Mouse (Mus musculus) embryonic fibroblast, embryonic 13.5 days (primary cell): Measurements from ENCODE around the gene Ppp1r7. TPM values are rescaled to one million over a fixed set of nuclear protein-coding genes. Genes with fewer than 3 reads are reported as not detected.

Source experiments
- H3K27ac ChIP-seq: 2 replicates; pipeline ENCODE4 v1.5.1; 2012; ENCODE audit warnings: low read length, control low read depth, inconsistent platforms; ENCODE audit not compliant: insufficient read depth
- H3K4me1 ChIP-seq: 2 replicates; pipeline ENCODE4 v1.6.1; 2011; ENCODE audit warnings: low read length; ENCODE audit not compliant: control insufficient read depth, insufficient read depth
- H3K4me3 ChIP-seq: 2 replicates; pipeline ENCODE4 v1.5.1; 2011; ENCODE audit warnings: mild to moderate bottlenecking, control low read depth, low read length; ENCODE audit not compliant: insufficient read depth
- CTCF ChIP-seq: IDR thresholded peaks from 2 replicates; pipeline ENCODE4 v1.5.1; 2011; ENCODE audit warnings: mild to moderate bottlenecking, control low read depth, low read length, moderate library complexity, borderline replicate concordance; ENCODE audit not compliant: insufficient read depth
- POLR2A ChIP-seq: IDR thresholded peaks from 2 replicates; pipeline ENCODE4 v1.6.1; 2011; ENCODE audit warnings: low read depth, mild to moderate bottlenecking, control low read depth, low read length, moderate library complexity
- polyA plus RNA-seq: library from polyadenylated mRNA; stranded (reverse); fragments of >200 nt; gene quantifications from 2 replicates; pipeline ENCODE4 v1.2.4, GENCODE M21; 2011; ENCODE audit warnings: low read depth; ENCODE audit not compliant: missing spikeins, insufficient read length

The Ppp1r7 gene
- polyA plus RNA-seq, 1 experiment = 49.1 TPM

DNA sequence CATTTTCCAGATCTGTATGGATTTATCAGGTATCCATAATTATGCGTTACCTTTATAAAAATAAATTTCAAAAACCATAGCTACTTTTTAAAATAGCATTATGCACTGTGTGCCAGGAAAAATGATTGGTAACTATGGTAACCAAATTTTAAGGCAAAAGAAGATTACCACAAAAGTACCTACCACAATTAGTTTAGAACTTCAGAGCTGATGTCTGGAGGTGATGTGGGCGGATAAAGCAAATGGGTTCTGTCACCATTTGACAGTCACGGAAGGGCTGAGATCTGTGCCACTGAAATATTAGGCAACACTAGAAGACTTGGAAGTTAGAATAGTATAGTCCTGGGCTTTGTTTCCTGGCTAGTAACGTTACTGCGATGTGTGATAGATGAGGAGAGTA is 4.5 kb downstream of the Ppp1r7 start:
- H3K27ac ChIP-seq = no peak overlapping the region
- H3K4me3 ChIP-seq = no peak overlapping the region
- TF ChIP-seq CTCF (no peak), POLR2A (no peak)
- H3K4me1 ChIP-seq = peaks cover 3% of the 10 kb centered on the region; the same call in 1 of the 2 replicates

DNA sequence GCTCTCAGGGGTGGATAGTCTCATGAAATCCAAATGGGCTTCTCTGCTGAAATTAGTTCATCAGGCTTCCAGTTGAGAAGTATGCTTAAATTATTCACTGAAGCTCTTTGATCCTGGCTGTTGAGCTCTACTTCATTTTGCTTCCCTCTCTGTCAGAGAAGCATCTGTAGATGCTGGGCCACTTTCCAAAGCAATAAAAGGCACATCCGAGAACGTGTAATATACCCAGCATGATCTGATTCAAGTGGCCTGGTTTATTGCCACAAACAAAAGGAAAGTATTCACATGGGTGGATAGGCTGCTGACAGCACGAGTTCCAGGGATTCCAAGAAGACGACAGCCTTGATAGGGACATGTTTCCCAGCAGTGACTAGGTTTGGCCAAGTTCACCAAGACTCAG is 7.0 kb downstream of the Ppp1r7 start:
- Histone ChIP-seq H3K27ac (no peak overlapping the region), H3K4me3 (no peak overlapping the region), H3K4me1 (no peaks in the 10 kb centered on the region)
- TF ChIP-seq CTCF = no peak
- no peak for TF ChIP-seq POLR2A

DNA sequence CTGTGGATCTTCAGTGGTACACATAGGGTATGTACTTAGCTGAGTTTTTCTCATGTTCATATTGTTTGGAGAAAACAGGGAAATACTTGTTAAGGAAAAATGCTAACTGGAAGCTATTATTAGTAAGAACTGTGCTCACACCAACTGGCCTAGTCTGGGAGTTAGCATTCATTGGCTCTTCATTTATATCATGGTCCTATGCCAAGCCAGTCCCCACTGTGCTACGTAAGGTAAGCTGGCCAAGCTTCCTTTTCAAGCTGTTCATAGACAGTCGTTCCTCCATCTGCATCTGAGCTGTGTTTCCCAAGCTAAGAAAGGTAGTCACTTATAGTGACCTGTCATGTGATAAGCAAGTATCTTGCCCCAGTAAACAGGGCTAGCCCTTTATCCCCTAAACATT is 10.1 kb downstream of the Ppp1r7 start:
- Histone ChIP-seq H3K4me3 (no peak overlapping the region), H3K27ac (no peak overlapping the region), H3K4me1 (no peaks in the 10 kb centered on the region)
- TF ChIP-seq POLR2A = no peak
- TF ChIP-seq CTCF = no peak

DNA sequence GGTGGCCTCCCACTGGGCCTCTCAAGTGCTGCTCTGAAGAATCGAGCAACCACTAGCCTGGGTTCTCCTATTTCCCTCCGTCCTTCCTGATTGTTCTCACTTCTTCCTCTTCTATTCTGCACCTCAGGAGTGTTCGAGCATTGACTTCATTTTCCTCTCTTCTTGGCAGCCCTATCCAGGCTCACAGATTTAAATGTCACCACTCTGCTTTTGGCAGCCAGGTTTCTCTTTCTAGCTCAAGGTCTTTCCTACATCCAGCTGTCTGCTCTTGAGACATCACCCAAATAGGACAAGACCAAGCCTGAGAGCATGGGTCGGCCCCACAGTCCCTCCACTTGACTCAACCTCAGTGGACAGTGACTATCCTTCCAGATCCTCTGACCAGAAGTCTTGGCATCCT is 20.0 kb downstream of the Ppp1r7 start:
- no peak overlapping the region for H3K4me3 ChIP-seq
- no peak overlapping the region for H3K27ac ChIP-seq
- H3K4me1 ChIP-seq = no peaks in the 10 kb centered on the region
- no peak for TF ChIP-seq CTCF
- TF ChIP-seq POLR2A = no peak

DNA sequence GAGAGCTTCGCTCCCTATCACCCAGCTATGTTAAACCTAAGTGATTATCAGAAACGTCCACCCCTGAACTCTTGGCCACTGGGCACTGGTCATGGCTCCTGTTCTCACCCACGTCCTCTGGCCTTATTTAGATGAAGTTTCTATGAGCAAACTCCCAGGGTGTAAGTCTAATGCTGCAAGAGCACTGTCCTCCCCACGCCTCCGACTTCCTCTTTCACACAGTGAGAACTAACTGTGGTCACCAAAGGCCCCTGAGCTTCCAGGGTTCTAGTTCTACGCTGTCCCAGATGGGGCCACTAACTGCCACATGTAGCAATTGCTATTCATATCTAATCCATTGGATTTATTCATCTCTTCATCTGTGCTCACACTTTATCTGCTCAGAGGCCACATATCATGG is 23.0 kb downstream of the Ppp1r7 start:
- Histone ChIP-seq H3K27ac (no peak overlapping the region), H3K4me3 (no peak overlapping the region), H3K4me1 (no peaks in the 10 kb centered on the region)
- TF ChIP-seq POLR2A (no peak), CTCF (no peak)

DNA sequence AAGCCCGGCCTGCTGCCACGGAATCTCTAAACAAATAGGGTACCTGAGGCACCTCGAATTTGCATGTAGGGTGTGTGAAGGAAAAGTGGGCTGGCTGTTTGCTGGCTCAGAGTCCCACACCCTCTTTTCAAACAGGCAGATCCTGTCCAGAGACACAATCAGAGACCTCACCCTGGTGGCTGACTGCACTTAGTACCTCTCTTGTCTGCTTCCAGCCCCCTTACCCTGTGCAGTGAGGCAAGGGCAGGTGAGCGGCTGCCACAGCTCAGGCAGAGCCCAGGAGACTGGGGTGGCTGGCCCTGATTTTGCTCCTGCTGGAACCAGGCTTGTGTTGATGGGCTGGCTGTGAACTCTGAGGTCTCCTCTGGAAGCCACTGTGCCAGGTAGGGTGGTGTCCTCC is 31.0 kb downstream of the Ppp1r7 start, which contains the start of gene Ano7:
Ano7 (plus strand) TSS at position 266 of the 400 bp plus-strand sequence.
- TF ChIP-seq CTCF (no peak), POLR2A (no peak)
- Histone ChIP-seq H3K27ac (no peak within 1 kb of the TSS), H3K4me3 (no peak within 1 kb of the TSS), H3K4me1 (no peaks in the 10 kb centered on the region)

DNA sequence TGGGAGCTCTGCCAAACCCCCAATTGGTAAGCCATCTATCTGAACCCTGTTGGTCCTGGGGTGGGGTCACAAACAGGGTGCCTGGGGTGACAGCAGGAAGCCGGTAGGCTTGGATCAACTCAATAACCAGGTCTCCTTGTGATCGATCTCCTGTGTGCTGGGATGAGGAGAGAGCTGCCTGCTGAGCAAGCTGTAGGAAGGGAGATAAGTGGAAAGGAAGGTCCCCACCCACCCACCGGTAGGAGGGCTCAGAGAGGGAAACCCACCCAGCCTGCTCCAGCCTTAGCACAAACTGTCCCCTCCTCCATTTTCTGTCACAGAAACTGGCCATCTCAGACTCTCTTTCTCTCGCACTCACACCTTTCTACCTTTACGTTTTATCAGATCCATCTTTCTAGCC is 34.7 kb downstream of the Ppp1r7 start:
- TF ChIP-seq POLR2A (no peak), CTCF (no peak)
- no peak overlapping the region for H3K27ac ChIP-seq

DNA sequence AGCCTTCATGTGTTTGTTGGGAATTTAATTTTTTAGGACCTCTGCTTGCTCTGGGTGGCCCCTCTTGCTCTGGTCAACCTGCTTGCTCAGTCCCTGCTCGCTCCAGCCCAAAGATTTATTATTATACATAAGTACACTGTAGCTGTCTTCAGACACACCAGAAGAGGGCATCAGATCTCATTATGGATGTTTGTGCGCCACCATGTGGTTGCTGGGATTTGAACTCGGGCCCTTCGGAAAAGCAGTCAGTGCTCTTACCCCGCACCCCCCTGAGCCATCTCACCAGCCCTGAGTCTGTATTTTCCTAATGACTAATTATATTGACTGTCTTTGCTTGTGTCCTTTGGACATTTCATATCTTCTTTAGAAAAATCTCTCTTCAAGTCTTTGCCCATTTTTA is 36.5 kb downstream of the Ppp1r7 start:
- Histone ChIP-seq H3K4me1 (no peaks in the 10 kb centered on the region), H3K4me3 (no peak overlapping the region), H3K27ac (no peak overlapping the region)
- TF ChIP-seq CTCF = no peak
- TF ChIP-seq POLR2A = no peak

More for the DNA sequence above, 34.7 kb downstream of the Ppp1r7 start:
- no peaks in the 10 kb centered on the region for H3K4me1 ChIP-seq
- no peak overlapping the region for H3K4me3 ChIP-seq

DNA sequence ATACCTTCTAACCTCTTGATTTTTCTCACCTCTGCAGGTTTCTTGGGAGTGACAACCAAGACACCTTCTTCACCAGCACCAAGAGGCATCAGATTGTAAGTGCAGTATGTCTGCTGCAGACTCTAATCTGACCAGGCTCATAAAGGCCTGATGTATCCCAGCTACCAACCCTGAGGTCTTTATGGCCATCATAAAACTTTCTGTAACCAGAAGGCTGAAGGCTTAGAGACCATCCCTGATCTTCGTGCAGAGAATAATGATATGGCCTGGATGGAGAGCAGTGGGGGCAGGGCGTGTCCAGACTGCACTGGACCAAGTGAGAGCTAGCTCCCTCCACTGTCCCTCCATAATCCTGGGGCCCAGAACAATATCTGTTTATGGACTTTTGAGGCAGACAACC is 44.5 kb downstream of the Ppp1r7 start:
- no peak overlapping the region for H3K27ac ChIP-seq
- TF ChIP-seq POLR2A (no peak), CTCF (no peak)
- H3K4me1 ChIP-seq = no peaks in the 10 kb centered on the region
- H3K4me3 ChIP-seq = no peak overlapping the region

DNA sequence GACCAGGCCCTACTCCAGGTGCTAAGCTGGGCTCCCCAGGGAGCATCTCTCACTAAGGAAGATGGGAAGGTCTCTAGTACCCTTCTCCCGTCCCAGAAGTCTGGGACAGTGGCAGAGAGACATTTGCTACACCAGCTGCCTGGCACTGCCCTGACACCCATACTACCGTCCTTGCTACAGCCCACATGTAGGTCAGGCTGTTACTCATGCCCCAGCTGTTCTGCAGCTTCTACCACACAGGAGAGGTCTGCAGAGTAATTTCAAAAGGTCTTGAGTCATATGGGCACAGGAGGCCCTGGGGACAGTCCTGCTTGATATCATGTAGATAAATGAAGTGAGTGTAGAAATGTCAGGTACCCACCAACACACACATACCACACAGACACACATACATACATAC is 46.3 kb downstream of the Ppp1r7 start:
- no peak for TF ChIP-seq POLR2A
- no peak for TF ChIP-seq CTCF
- no peaks in the 10 kb centered on the region for H3K4me1 ChIP-seq
- no peak overlapping the region for H3K27ac ChIP-seq
- no peak overlapping the region for H3K4me3 ChIP-seq
